Mouse (Mus musculus) bone marrow, adult 2 months (tissue): ENCODE data around the gene Fancd2.

ENCODE experiments used
- CTCF ChIP-seq: fragments of 200-500 bp; IDR thresholded peaks from 2 replicates; pipeline ENCODE4 v1.5.1; 2011; ENCODE audit warnings: low read length, control low read depth; ENCODE audit not compliant: control insufficient read depth, insufficient read depth
- POLR2A ChIP-seq: fragments of 200-500 bp; IDR thresholded peaks from 2 replicates; pipeline ENCODE4 v1.6.1; 2011; ENCODE audit warnings: low read depth, mild to moderate bottlenecking, control low read depth, low read length, borderline replicate concordance; ENCODE audit not compliant: control insufficient read depth

GRCm38 (mm10) chr6:113609293-113609692, 77.8 kb downstream of the Fancd2 start:
- no peak for TF ChIP-seq CTCF
- TF ChIP-seq POLR2A: no peak
